Mouse (Mus musculus): ENCODE measurements around the gene P2ry1. TPM values are rescaled to one million over a fixed set of nuclear protein-coding genes. Genes with fewer than 3 reads are reported as not detected.

P2ry1 gene
- 0.53 and 1.4 TPM in 2 replicates for polyA plus RNA-seq (2011; ENCODE audit: insufficient read depth, insufficient read length, low read depth, missing spikeins)

DNA sequence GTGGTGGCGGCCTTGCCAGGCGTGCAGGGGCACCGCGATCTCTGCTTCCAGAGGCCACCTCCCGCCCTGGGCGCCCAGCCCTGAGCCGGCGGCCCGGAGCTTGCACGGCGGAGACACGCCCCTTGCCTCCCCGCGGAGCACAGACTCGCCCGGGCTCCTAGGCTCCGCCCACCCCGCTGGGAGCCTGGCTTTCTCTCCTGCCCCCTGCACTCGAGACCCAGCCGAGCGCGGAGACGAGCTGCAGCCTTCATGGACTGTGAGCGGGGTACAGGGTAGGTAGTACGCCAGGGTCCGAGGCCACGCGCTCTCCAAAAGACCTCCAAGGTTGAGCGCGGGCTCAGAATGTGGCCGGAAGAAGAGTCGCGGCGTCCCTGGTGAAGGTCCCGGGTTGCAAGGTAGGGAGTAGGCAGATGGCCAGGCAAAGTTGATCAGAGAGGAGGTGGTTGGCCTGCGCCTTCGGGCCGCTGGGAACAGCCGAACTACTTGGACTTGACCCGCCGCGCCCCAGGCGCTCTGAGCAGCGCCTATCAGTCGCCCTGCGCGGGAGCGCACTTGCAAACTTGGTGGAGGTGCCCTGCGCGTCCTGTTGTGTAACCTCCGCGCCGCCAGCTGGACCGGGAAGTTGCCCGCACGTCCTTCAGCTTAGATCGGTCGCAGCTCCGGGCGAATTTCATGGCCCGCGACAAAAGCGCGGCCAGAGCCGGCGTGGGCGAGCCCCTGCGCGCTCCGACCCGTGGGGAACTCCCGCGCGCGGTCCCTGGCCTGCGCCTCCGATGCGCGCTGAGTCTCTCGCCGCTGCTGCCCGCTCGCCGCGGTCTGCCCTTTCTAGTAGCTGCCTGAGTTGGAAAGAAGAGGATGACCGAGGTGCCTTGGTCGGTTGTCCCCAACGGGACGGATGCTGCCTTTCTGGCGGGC lies at the start of gene P2ry1:
Gene P2ry1, plus strand, starts transcription at position 209 of the 915 bp plus-strand sequence.
- H3K4me1 ChIP-seq (ENCODE audit: control insufficient read depth, insufficient read depth, low read length), result peaks cover 2% of the 10 kb centered on the region
- H3K36me3 ChIP-seq (ENCODE audit: control insufficient read depth, insufficient read depth, low read length, poor library complexity, severe bottlenecking), result no peaks in the 10 kb centered on the region
- TF ChIP-seq CTCF (IDR thresholded peaks at IDR 0.05; ENCODE audit: low read depth, low read length) (no peak), POLR2A (IDR thresholded peaks at IDR 0.05; ENCODE audit: insufficient read depth, low read length) (no peak), EP300 (IDR thresholded peaks at IDR 0.05; ENCODE audit: insufficient read depth, low read depth, low read length) (no peak)
- H3K9ac ChIP-seq (ENCODE audit: low read depth, poor library complexity, severe bottlenecking), result peak within 1 kb of the TSS; percentile 54
- H3K4me3 ChIP-seq (ENCODE audit: low read depth, low read length), result peak within 1 kb of the TSS; percentile 77
- H3K27ac ChIP-seq (ENCODE audit: insufficient read depth, low read length), result no peak within 1 kb of the TSS
- no peaks in the 10 kb centered on the region for H3K9me3 ChIP-seq (replicated peaks; ENCODE audit: control insufficient read depth, insufficient read depth, low read length, poor library complexity, severe bottlenecking)
- peaks cover 7% of the 10 kb centered on the region for H3K27me3 ChIP-seq (ENCODE audit: control insufficient read depth, insufficient read depth, low read length, poor library complexity, severe bottlenecking)

DNA sequence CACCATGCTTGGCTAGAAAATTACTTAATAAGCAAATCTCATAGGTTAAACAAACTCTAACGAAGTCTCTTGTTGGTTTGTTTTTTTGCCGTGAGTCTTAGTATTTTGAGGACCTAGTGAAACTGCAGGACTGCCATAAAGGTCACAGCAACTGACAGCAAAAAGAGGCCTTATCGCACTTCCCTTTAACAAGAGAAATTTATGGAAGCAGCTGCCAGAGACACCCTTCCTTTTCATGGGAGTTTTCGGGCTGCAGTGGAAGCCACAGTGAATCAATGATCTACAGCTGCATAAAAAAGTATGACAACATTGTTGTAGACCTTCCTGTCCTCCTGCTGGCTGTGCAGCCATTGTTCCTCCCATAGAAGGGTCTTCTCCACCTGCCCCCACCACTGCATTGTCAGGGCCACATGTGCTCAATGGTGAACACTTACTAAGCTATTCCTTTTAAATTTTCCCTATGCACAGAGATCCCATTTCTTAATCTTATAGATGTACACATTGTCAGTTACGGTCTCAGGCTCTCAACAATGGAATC lies 49.3 kb upstream of the P2ry1 start:
- no peak for TF ChIP-seq CTCF (IDR thresholded peaks at IDR 0.05; ENCODE audit: low read depth, low read length)
- no peak for TF ChIP-seq POLR2A (IDR thresholded peaks at IDR 0.05; ENCODE audit: insufficient read depth, low read length)
- TF ChIP-seq EP300 (IDR thresholded peaks at IDR 0.05; ENCODE audit: insufficient read depth, low read depth, low read length), result no peak
- H3K4me1 ChIP-seq (ENCODE audit: control insufficient read depth, insufficient read depth, low read length), result no peaks in the 10 kb centered on the region

DNA sequence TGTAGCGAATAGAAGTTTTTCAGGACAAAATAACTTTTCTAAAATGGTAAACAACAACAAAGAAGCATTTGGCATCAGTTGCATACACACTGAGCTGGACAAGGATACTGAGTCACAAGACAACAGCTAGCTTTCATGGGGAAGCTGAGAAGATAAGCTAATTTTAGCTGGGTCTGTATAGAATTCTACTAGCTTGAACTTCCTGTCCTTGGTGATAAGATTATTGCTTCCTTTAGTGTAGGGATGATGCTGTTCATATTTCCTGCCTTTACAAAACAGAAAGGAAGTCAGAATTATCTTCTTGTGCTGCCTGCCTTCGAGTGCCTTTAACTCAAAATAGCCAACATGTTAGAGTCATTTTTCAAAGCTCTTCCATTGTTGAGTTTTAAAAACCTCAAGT lies 48.5 kb upstream of the P2ry1 start:
- no peaks in the 10 kb centered on the region for H3K36me3 ChIP-seq (ENCODE audit: control insufficient read depth, insufficient read depth, low read length, poor library complexity, severe bottlenecking)
- no peak overlapping the region for H3K27ac ChIP-seq (ENCODE audit: insufficient read depth, low read length)
- H3K4me1 ChIP-seq (ENCODE audit: control insufficient read depth, insufficient read depth, low read length), result no peaks in the 10 kb centered on the region
- no peak overlapping the region for H3K9ac ChIP-seq (ENCODE audit: low read depth, poor library complexity, severe bottlenecking)
- no peak for TF ChIP-seq CTCF (IDR thresholded peaks at IDR 0.05; ENCODE audit: low read depth, low read length)
- TF ChIP-seq EP300 (IDR thresholded peaks at IDR 0.05; ENCODE audit: insufficient read depth, low read depth, low read length), result no peak
- TF ChIP-seq POLR2A (IDR thresholded peaks at IDR 0.05; ENCODE audit: insufficient read depth, low read length), result no peak
- H3K9me3 ChIP-seq (replicated peaks; ENCODE audit: control insufficient read depth, insufficient read depth, low read length, poor library complexity, severe bottlenecking), result no peaks in the 10 kb centered on the region
- H3K4me3 ChIP-seq (ENCODE audit: low read depth, low read length), result no peak overlapping the region
- H3K27me3 ChIP-seq (ENCODE audit: control insufficient read depth, insufficient read depth, low read length, poor library complexity, severe bottlenecking), result no peaks in the 10 kb centered on the region; the same call in 1 of the 2 replicates

More for the DNA sequence above, 49.3 kb upstream of the P2ry1 start:
- Histone ChIP-seq H3K9me3 (replicated peaks; ENCODE audit: control insufficient read depth, insufficient read depth, low read length, poor library complexity, severe bottlenecking) (no peaks in the 10 kb centered on the region), H3K4me3 (ENCODE audit: low read depth, low read length) (no peak overlapping the region), H3K27ac (ENCODE audit: insufficient read depth, low read length) (no peak overlapping the region), H3K27me3 (ENCODE audit: control insufficient read depth, insufficient read depth, low read length, poor library complexity, severe bottlenecking) (no peaks in the 10 kb centered on the region; the same call in 1 of the 2 replicates), H3K9ac (ENCODE audit: low read depth, poor library complexity, severe bottlenecking) (no peak overlapping the region), H3K36me3 (ENCODE audit: control insufficient read depth, insufficient read depth, low read length, poor library complexity, severe bottlenecking) (no peaks in the 10 kb centered on the region)

DNA sequence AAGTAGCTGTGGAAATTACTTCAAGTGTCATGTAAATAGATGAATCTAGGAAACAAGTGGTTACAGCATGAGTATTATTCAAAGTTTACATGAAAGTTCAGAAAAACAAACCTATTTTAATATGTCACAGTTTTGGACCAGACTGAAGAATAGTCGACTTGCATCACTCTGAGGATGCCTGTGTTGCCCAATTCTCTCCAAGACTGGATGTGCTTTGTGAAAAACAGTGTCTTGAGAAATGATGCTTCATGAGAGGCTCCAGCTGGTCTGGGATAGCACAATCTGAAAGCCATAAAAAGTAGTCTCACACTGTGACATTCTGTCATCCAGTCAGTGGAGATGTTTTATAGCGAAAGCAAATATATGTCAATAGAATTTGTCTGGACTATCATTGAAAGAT lies 43.8 kb upstream of the P2ry1 start:
- no peak overlapping the region for H3K9ac ChIP-seq (ENCODE audit: low read depth, poor library complexity, severe bottlenecking)
- TF ChIP-seq POLR2A (IDR thresholded peaks at IDR 0.05; ENCODE audit: insufficient read depth, low read length) (no peak), EP300 (IDR thresholded peaks at IDR 0.05; ENCODE audit: insufficient read depth, low read depth, low read length) (no peak), CTCF (IDR thresholded peaks at IDR 0.05; ENCODE audit: low read depth, low read length) (no peak)
- H3K27ac ChIP-seq (ENCODE audit: insufficient read depth, low read length), result no peak overlapping the region
- H3K27me3 ChIP-seq (ENCODE audit: control insufficient read depth, insufficient read depth, low read length, poor library complexity, severe bottlenecking), result no peaks in the 10 kb centered on the region; the same call in 1 of the 2 replicates
- H3K9me3 ChIP-seq (replicated peaks; ENCODE audit: control insufficient read depth, insufficient read depth, low read length, poor library complexity, severe bottlenecking), result no peaks in the 10 kb centered on the region
- no peak overlapping the region for H3K4me3 ChIP-seq (ENCODE audit: low read depth, low read length)
- no peaks in the 10 kb centered on the region for H3K36me3 ChIP-seq (ENCODE audit: control insufficient read depth, insufficient read depth, low read length, poor library complexity, severe bottlenecking)
- H3K4me1 ChIP-seq (ENCODE audit: control insufficient read depth, insufficient read depth, low read length), result no peaks in the 10 kb centered on the region

DNA sequence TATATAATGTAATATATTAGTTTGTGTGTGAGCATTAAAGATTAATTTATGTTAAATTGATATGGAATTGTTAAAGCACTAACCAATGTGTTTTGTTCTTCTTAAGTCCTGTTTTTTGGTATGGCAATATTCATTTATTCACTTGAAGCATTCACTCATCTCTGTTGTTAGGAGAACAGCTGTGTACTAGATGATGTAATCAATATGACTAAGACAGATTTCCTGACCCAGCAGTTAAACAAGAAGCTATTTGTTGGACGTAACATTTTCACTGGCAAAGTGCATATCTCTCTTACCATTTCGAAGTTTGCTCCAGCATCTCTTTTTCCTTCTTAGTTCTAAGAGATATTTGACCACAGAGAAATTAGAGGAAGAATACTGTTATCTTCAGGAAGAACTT lies 37.5 kb upstream of the P2ry1 start:
- H3K9me3 ChIP-seq (replicated peaks; ENCODE audit: control insufficient read depth, insufficient read depth, low read length, poor library complexity, severe bottlenecking), result no peaks in the 10 kb centered on the region
- H3K4me1 ChIP-seq (ENCODE audit: control insufficient read depth, insufficient read depth, low read length), result no peaks in the 10 kb centered on the region
- H3K4me3 ChIP-seq (ENCODE audit: low read depth, low read length), result no peak overlapping the region
- H3K36me3 ChIP-seq (ENCODE audit: control insufficient read depth, insufficient read depth, low read length, poor library complexity, severe bottlenecking), result no peaks in the 10 kb centered on the region
- H3K27ac ChIP-seq (ENCODE audit: insufficient read depth, low read length), result no peak overlapping the region
- H3K27me3 ChIP-seq (ENCODE audit: control insufficient read depth, insufficient read depth, low read length, poor library complexity, severe bottlenecking), result no peaks in the 10 kb centered on the region
- TF ChIP-seq CTCF (IDR thresholded peaks at IDR 0.05; ENCODE audit: low read depth, low read length) (no peak), POLR2A (IDR thresholded peaks at IDR 0.05; ENCODE audit: insufficient read depth, low read length) (no peak), EP300 (IDR thresholded peaks at IDR 0.05; ENCODE audit: insufficient read depth, low read depth, low read length) (no peak)
- no peak overlapping the region for H3K9ac ChIP-seq (ENCODE audit: low read depth, poor library complexity, severe bottlenecking)

DNA sequence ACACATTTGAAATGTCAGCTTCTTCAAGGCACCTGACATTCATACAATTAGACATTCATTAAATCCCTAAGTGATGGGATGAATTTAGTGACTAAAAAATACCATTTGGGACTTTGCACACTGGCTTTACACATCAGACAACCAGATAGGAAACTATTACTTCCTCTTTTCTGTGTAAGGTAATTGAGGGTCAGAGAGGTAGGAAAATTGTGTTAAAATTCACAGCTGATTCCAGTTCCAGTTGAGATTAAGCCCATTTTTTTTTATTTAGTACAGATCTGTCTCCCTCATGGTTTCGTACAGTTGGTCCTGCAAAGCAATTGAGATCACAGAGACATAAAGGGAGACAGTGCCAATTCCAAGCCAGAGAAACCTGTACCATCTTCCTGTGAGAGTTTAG lies 27.7 kb upstream of the P2ry1 start:
- TF ChIP-seq EP300 (IDR thresholded peaks at IDR 0.05; ENCODE audit: insufficient read depth, low read depth, low read length) (no peak), CTCF (IDR thresholded peaks at IDR 0.05; ENCODE audit: low read depth, low read length) (no peak), POLR2A (IDR thresholded peaks at IDR 0.05; ENCODE audit: insufficient read depth, low read length) (no peak)
- no peaks in the 10 kb centered on the region for H3K4me1 ChIP-seq (ENCODE audit: control insufficient read depth, insufficient read depth, low read length)
- no peak overlapping the region for H3K9ac ChIP-seq (ENCODE audit: low read depth, poor library complexity, severe bottlenecking)
- no peaks in the 10 kb centered on the region for H3K27me3 ChIP-seq (ENCODE audit: control insufficient read depth, insufficient read depth, low read length, poor library complexity, severe bottlenecking)
- no peak overlapping the region for H3K4me3 ChIP-seq (ENCODE audit: low read depth, low read length)
- H3K27ac ChIP-seq (ENCODE audit: insufficient read depth, low read length), result no peak overlapping the region
- no peaks in the 10 kb centered on the region for H3K36me3 ChIP-seq (ENCODE audit: control insufficient read depth, insufficient read depth, low read length, poor library complexity, severe bottlenecking)
- no peaks in the 10 kb centered on the region for H3K9me3 ChIP-seq (replicated peaks; ENCODE audit: control insufficient read depth, insufficient read depth, low read length, poor library complexity, severe bottlenecking)
